Mouse (Mus musculus) heart, adult 2 months (tissue): ENCODE measurements around the gene Stac2.

Experiments used
- CTCF ChIP-seq: fragments of 200-600 bp; IDR thresholded peaks from 2 replicates; pipeline ENCODE4 v1.8.1; 2022; ENCODE audit warnings: antibody characterized with exemption, mild to moderate bottlenecking, moderate library complexity
- EP300 ChIP-seq: fragments of 200-500 bp; IDR thresholded peaks from 2 replicates; pipeline ENCODE4 v1.6.1; 2011; ENCODE audit warnings: low read depth, low read length, control low read depth; ENCODE audit not compliant: insufficient read depth
- POLR2A ChIP-seq: fragments of 200-500 bp; IDR thresholded peaks from 2 replicates; pipeline ENCODE4 v1.6.1; 2011; ENCODE audit warnings: mild to moderate bottlenecking, low read depth, low read length, control low read depth; ENCODE audit not compliant: insufficient read depth

- TF ChIP-seq POLR2A, result no peak
- TF ChIP-seq CTCF, result no peak
- no peak for TF ChIP-seq EP300
These were observed 8.8 kb upstream of the Stac2 start for GRCm38 (mm10) chr11:98061904-98062562.
